Mouse (Mus musculus) testis, adult 2 months (tissue): Measurements from ENCODE around the gene Dnah9. TPM values are rescaled to one million over a fixed set of nuclear protein-coding genes. Genes with fewer than 3 reads are reported as not detected.

Experiments
- H3K27ac ChIP-seq: fragments of 200-500 bp; 2 replicates; pipeline ENCODE4 v1.5.1; 2012; ENCODE audit warnings: low read depth, low read length; ENCODE audit not compliant: control insufficient read depth, insufficient read depth
- H3K27me3 ChIP-seq: fragments of 200-500 bp; 2 replicates; pipeline ENCODE4 v1.6.1; 2012; ENCODE audit warnings: mild to moderate bottlenecking, low read length, moderate library complexity; ENCODE audit not compliant: control insufficient read depth, insufficient read depth
- H3K36me3 ChIP-seq: fragments of 200-500 bp; 2 replicates; pipeline ENCODE4 v1.6.1; 2012; ENCODE audit warnings: mild to moderate bottlenecking, low read length; ENCODE audit not compliant: control insufficient read depth, insufficient read depth
- H3K4me1 ChIP-seq: fragments of 200-500 bp; 2 replicates; pipeline ENCODE4 v1.6.1; 2012; ENCODE audit warnings: low read length; ENCODE audit not compliant: control insufficient read depth, insufficient read depth
- H3K4me3 ChIP-seq: fragments of 200-500 bp; 2 replicates; pipeline ENCODE4 v1.5.1; 2012; ENCODE audit warnings: low read depth, mild to moderate bottlenecking, low read length, moderate library complexity, mixed read lengths; ENCODE audit not compliant: control insufficient read depth
- CTCF ChIP-seq: fragments of 200-500 bp; IDR thresholded peaks from 2 replicates; pipeline ENCODE4 v1.5.1; 2012; ENCODE audit warnings: low read depth, mild to moderate bottlenecking, inconsistent platforms, low read length, moderate library complexity; ENCODE audit not compliant: control insufficient read depth, insufficient read depth, insufficient replicate concordance
- POLR2A ChIP-seq: fragments of 200-500 bp; IDR thresholded peaks from 2 replicates; pipeline ENCODE4 v1.6.1; 2012; ENCODE audit warnings: low read depth, mild to moderate bottlenecking, inconsistent platforms, low read length, moderate library complexity; ENCODE audit not compliant: control insufficient read depth
- polyA plus RNA-seq: library from polyadenylated mRNA; depleted of rRNA; stranded (reverse); fragments of >200 nt; gene quantifications from 2 replicates; pipeline ENCODE4 v1.2.3, GENCODE M21; 2012

Dnah9 gene
- polyA plus RNA-seq, 1 experiment = 1.6 TPM

DNA sequence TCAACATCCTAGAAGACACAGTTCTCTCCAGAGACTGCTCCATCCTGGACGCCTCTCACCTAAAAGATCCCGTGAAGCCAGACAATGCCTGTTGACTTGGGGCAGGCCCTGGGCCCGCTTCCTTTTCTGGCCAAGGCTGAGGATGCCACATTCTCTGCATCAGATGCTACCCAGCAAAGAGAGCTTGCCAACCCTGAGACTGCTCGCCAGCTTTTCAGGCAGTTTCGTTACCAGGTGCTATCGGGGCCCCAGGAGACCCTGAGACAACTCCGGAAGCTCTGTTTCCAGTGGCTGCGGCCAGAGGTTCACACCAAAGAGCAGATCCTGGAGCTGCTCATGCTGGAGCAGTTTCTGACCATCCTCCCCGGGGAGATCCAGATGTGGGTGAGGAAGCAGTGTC lies 354.0 kb downstream of the Dnah9 start:
- TF ChIP-seq POLR2A (no peak), CTCF (no peak)
- Histone ChIP-seq H3K4me1 (no peaks in the 10 kb centered on the region; the same call in 1 of the 2 replicates), H3K36me3 (peaks cover 6% of the 10 kb centered on the region), H3K4me3 (no peak overlapping the region), H3K27ac (no peak overlapping the region), H3K27me3 (no peaks in the 10 kb centered on the region)

- H3K27ac ChIP-seq = no peak overlapping the region
- no peaks in the 10 kb centered on the region for H3K27me3 ChIP-seq
- no peak overlapping the region for H3K4me3 ChIP-seq
- TF ChIP-seq POLR2A = no peak
- no peak for TF ChIP-seq CTCF
- H3K4me1 ChIP-seq = no peaks in the 10 kb centered on the region; the same call in 1 of the 2 replicates
- peaks cover 5% of the 10 kb centered on the region for H3K36me3 ChIP-seq
These were observed 356.3 kb downstream of the Dnah9 start for GRCm38 (mm10) chr11:65812088-65812487.

DNA sequence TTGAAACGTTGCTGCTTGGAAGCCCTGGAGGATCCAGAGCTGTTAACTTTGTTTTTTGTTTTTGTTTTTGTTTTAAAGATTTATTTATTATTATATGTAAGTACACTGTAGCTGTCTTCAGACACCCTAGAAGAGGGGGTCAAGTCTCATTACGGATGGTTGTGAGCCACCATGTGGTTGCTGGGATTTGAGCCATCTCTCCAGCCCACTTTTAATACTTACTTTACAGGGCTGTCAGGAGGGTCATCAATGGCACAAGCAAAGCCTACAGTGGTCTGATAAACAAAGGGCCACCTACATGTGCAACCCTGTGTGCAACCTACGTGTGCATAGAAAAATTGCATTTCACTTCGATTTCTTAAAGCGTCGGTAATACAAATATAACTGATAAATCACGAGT lies 360.8 kb downstream of the Dnah9 start:
- peak overlapping the region; percentile 94 for H3K4me3 ChIP-seq
- H3K27ac ChIP-seq = peak overlapping the region; percentile 91
- TF ChIP-seq POLR2A = no peak
- no peak for TF ChIP-seq CTCF
- no peaks in the 10 kb centered on the region; the same call in 1 of the 2 replicates for H3K4me1 ChIP-seq
- no peaks in the 10 kb centered on the region for H3K36me3 ChIP-seq
- no peaks in the 10 kb centered on the region for H3K27me3 ChIP-seq

DNA sequence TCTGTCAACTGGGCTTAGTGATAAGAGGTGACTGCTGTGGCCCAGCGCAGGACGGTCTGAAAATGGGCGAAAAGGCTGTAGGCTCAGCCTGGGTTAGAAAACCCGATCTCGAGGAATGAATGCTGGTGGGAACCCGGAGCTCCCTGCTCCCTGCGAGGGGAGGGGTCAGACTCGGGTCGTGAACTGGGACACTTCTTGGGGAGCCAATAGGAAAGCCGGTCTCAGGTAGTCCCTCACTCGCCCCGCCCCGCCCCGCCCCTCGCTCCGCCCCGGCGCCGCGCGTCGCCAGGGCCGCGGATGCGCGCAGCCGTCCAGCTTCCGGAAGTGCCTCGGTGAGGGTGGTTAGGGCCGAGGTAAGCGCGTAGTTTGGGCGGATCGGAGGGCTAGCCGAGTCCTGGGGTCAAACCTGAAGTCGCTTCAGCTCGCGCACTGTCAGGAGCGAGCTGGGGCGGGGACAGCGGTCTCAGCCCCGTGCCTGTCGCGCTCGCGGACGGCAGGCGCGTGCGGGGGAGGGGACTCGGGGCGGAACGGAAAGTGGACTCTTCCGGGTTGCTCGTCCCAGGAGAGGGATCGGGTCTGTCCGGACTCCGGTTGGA lies 361.3 kb downstream of the Dnah9 start, which contains the start of gene Zkscan6:
Zkscan6 (plus strand) TSS at position 267 of the 596 bp plus-strand sequence.
- H3K4me3 ChIP-seq = peak within 1 kb of the TSS; percentile 94
- H3K27ac ChIP-seq = peak within 1 kb of the TSS; percentile 91
- peak; percentile 75 for TF ChIP-seq POLR2A
- no peak for TF ChIP-seq CTCF
- no peaks in the 10 kb centered on the region for H3K4me1 ChIP-seq
- no peaks in the 10 kb centered on the region for H3K36me3 ChIP-seq
- H3K27me3 ChIP-seq = no peaks in the 10 kb centered on the region

DNA sequence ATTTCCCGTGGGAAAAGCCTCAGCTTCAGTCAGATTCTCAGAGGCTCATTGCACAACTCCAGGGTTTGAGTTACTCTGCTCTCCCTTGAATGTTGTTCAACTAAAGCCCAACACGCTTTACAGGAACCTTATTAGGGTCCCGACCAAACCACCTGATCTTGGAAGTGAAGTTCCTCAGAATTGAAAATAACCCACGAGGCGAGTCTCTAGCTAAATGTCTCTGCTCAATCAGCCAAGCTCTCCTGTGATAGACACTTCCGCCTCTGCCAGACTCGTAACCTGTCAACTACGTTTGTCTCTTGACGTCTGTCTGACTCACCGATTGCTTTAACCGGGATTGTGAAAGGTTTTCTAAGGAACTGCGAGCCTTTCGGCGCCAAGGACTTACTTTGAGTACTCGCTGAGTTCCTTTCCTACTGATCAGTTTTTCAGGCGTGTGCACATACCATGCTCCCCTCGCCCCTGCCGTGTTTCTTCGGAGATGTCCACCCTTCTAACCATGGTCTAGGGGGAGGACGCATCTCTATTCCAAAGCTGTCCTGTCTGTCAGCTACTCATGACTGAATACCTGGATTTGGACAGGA lies 361.9 kb downstream of the Dnah9 start:
- Histone ChIP-seq H3K27me3 (no peaks in the 10 kb centered on the region), H3K4me1 (no peaks in the 10 kb centered on the region), H3K27ac (peak overlapping the region; percentile 0; the same call in 1 of the 2 replicates), H3K36me3 (no peaks in the 10 kb centered on the region), H3K4me3 (peak overlapping the region; percentile 94)
- TF ChIP-seq CTCF (no peak), POLR2A (no peak)

- Histone ChIP-seq H3K27ac (no peak overlapping the region), H3K4me3 (no peak overlapping the region), H3K27me3 (no peaks in the 10 kb centered on the region), H3K36me3 (no peaks in the 10 kb centered on the region), H3K4me1 (no peaks in the 10 kb centered on the region)
- TF ChIP-seq CTCF (no peak), POLR2A (no peak)
These were observed 366.5 kb downstream of the Dnah9 start for GRCm38 (mm10) chr11:65801899-65802298.

- Histone ChIP-seq H3K4me3 (no peak overlapping the region), H3K36me3 (no peaks in the 10 kb centered on the region), H3K4me1 (no peaks in the 10 kb centered on the region), H3K27me3 (no peaks in the 10 kb centered on the region), H3K27ac (no peak overlapping the region)
- no peak for TF ChIP-seq CTCF
- TF ChIP-seq POLR2A = no peak
These were observed 372.5 kb downstream of the Dnah9 start for GRCm38 (mm10) chr11:65795896-65796295.
